Mouse (Mus musculus) embryo, embryonic 11 days (tissue): ENCODE results near the gene Tiparp.

ENCODE experiments used
- DNase-seq: peaks from one replicate; pipeline ENCODE4 v3.0.0-alpha.2; 2015

Tiparp gene

DNA sequence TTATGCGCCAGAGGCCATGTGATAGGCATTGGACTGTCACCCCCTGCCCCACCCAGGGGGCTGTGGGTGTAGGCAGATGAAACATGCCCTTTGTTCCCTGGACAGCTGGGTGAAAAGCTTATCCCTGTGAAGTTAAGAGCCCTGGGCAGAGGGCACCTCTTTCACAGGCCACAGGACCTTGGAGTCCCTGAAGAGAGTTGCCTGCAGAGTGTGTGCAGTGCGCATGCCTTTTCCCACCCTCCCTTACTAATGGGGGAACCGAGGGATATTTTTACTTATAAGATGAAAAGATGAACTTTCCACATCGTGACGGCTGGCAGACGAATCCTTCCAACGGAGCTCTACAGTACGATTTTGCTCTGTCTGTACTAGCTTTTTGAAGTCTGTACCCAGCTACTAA lies 57.1 kb downstream of the Tiparp start:
- DNase-seq = no peak

DNA sequence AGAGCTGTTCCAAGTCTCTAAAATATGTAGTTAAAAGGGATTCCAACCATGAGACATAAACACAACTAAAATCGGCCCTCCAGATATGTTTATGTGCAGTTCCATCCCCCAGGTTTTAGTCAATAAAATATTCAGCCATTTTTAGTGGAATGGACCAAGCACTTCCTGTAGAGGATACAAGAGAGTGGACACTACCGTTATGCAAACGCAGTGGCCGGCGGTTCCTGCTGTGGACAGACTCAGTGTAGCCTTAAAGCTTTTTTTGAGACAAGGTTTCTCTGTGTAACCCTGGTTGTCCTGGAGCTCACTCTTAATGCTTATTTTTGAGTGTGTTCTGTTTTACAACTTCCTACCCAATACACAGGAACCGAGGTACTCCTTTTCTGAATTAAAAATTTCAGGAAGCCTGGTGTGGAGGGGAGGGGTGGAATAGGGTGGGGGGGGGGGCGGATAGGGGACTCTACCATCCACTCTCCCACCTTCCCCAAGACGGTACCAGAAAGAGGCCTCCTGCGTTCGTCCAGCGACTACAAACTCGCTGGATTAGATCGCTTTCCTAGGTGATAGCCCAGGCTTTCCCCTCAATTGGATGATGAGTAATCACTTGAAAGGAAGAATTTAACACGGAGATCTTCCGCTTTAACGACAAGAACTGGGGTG lies 57.7 kb downstream of the Tiparp start:
- DNase-seq = no peak

GRCm38 (mm10) chr3:65586483-65586905 lies 58.3 kb downstream of the Tiparp start:
- DNase-seq = peak; percentile 79

DNA sequence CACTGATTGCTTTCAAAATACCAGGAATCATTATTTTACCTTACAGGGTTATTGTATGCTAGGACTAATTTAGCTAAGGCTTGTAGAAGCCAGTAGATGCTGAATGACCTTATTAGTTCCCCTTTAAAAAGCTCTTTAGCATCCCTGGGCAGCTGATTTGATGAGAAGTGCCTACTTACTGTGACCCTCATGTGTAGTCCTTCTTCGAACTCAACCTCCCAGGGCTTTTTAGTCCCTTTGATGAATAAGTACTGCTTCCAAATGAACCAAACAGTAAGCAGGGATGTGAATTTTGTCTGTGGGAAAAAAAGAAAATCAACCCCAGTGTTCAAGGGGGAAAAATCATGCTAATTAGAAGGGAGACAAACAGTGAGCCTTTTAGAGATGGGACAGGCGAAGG lies 58.8 kb downstream of the Tiparp start:
- DNase-seq = no peak

DNA sequence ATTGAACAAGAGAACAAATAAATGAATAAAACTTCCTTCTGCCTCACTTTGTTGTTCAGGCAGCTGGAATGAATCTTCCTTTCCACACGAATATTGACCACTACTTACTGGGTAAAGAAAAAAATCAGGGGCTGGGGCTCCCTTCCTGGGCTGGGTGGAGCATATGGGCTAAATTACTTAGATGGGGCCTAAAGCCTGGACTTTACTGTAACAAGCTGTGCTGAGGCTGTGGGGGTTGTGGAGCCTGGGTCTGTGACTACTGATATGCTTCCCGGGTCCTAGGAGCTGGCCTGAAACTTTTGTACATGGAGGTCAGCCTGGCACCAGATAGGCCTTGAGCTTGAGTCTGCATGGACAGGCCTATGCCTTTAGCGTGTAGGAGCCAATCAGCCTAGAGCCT lies 60.2 kb downstream of the Tiparp start:
- DNase-seq = no peak

DNA sequence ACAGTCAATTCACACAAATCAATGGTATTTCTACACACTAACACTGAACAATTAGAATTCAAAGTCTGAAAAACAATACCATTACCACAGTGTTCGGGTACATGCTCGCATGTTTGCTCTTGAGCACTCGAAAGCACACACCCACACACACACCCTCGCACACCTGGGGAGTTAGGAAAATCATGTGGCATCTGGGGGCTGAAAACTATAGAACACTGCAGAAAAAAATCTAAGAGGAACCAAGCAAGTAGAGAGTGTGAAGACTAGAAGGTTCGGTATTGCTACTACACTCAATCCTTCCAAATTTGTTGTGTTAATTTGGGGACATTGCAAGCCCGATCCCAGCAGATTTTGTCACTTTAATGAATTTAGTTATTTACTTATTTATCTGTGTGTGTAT lies 64.6 kb downstream of the Tiparp start:
- no peak for DNase-seq

DNA sequence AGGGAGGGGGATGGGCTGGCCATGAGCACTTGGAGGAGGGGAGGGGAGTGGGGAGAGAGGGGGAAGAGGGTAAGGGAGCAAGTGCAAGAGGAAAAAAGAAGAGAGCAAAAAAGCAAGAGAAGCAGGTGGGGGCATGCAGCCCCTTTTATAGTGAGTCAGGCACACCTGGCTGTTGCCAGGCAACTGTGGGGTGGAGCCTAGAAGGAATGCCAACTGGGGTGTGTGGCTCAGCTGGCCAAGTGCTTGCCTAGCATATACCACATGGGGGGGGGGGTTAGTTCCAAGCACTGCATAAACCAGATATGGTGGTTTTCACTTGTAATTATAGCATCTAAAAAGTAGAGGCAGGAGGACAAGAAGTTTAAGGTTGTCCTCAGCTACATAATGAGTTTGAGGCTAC lies 66.3 kb downstream of the Tiparp start:
- DNase-seq = no peak

- DNase-seq = no peak
Observed at GRCm38 (mm10) chr3:65595196-65595595, 67.0 kb downstream of the Tiparp start.

DNA sequence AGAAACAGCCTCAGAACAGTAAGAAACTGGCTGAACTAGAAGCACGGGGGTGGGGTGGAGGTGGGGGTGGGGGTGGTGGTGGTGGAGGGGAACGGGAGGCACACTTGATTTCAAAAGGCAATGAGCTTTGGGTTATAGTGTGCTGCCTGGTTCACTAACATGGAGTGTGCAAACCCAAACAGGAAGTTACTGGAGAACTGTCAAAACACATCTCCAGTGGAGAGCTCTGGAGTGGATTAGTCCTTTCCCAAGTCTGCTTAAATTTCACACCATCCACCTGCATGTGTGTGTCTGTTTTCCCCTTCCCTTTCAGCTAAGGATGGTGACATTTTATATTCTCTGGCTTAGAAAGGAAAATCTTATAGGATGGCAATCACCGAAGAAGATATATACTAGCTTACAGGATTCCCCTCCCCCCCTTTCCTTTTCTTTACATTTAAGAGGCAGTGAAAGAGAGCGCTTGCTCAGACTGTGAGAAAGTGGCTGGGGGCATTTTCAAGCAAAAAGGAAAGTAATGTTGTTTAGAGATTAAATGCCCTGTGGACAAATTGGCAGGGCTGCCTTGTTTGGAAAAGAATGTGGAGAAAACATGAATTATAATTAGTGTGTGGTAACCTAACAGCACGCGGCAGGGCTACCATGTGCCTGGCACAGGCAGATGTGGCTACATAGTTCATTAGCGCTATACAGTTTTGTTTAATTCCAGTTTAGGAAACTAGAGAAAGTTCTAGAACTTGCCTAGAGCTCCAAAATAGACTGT lies 70.0 kb downstream of the Tiparp start:
- DNase-seq = peak; percentile 25

GRCm38 (mm10) chr3:65599151-65599550 lies 70.9 kb downstream of the Tiparp start:
- no peak for DNase-seq

- no peak for DNase-seq
Observed at GRCm38 (mm10) chr3:65601291-65602050, 73.3 kb downstream of the Tiparp start.

DNA sequence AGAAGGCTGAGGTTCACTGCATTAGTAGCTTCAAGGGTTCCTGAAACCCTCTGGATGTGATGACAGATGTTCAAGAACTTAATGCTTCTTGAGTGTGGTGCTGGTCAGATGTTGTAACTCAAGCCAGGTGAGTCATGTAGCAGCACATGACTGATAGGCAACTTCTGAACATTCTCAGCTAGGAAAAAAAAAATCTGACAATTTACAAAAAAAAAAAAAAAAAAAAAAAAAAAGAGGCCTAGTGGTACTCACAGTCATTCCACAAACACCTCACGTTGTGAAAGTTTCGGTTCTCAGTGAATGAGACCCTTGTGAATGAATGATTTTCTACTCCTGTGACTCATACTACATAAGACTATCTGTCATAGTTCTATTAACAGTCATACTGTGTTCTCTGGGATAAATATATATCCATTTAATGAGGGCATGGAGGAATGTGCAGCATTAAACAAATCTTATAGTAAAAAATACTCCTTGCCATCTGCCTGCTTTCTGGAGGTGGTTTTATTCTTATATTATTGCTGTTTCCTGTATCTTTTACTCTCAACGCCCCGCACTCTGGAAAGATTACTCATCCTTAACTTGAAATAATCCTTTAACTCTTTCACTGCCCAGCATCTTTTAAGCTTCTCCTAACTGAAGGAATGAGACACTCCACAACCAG lies 75.3 kb downstream of the Tiparp start:
- no peak for DNase-seq
